Mouse (Mus musculus): Measurements from ENCODE around the gene Shroom3. TPM values are rescaled to one million over a fixed set of nuclear protein-coding genes. Genes with fewer than 3 reads are reported as not detected.

Shroom3 gene
- total RNA-seq, 2 experiments from 2014 or later: not detected

GRCm38 (mm10) chr5:92841474-92841873 is 158.2 kb downstream of the Shroom3 start:
- ATAC-seq (replicated peaks; ENCODE audit: poor library complexity, severe bottlenecking): no peak

GRCm38 (mm10) chr5:92842417-92842816 is 159.2 kb downstream of the Shroom3 start:
- no peak for ATAC-seq (replicated peaks; ENCODE audit: poor library complexity, severe bottlenecking)

- ATAC-seq (replicated peaks; ENCODE audit: poor library complexity, severe bottlenecking): no peak
Measured at GRCm38 (mm10) chr5:92842881-92843280, 159.6 kb downstream of the Shroom3 start.

- ATAC-seq (replicated peaks; ENCODE audit: poor library complexity, severe bottlenecking): no peak
Measured at GRCm38 (mm10) chr5:92843850-92844785, 160.9 kb downstream of the Shroom3 start.

GRCm38 (mm10) chr5:92849743-92850142 is 166.5 kb downstream of the Shroom3 start:
- no peak for ATAC-seq (replicated peaks; ENCODE audit: poor library complexity, severe bottlenecking)

GRCm38 (mm10) chr5:92850925-92851324 is 167.7 kb downstream of the Shroom3 start:
- ATAC-seq (replicated peaks; ENCODE audit: poor library complexity, severe bottlenecking): no peak

GRCm38 (mm10) chr5:92854983-92855382 is 171.7 kb downstream of the Shroom3 start:
- no peak for ATAC-seq (replicated peaks; ENCODE audit: poor library complexity, severe bottlenecking)

- no peak for ATAC-seq (replicated peaks; ENCODE audit: poor library complexity, severe bottlenecking)
Measured at GRCm38 (mm10) chr5:92856346-92856745, 173.1 kb downstream of the Shroom3 start.

GRCm38 (mm10) chr5:92857177-92857576 is 173.9 kb downstream of the Shroom3 start:
- no peak for ATAC-seq (replicated peaks; ENCODE audit: poor library complexity, severe bottlenecking)

GRCm38 (mm10) chr5:92858104-92858503 is 174.9 kb downstream of the Shroom3 start:
- no peak for ATAC-seq (replicated peaks; ENCODE audit: poor library complexity, severe bottlenecking)

- ATAC-seq (replicated peaks; ENCODE audit: poor library complexity, severe bottlenecking): no peak
Measured at GRCm38 (mm10) chr5:92858576-92858975, 175.3 kb downstream of the Shroom3 start.

- ATAC-seq (replicated peaks; ENCODE audit: poor library complexity, severe bottlenecking): no peak
Measured at GRCm38 (mm10) chr5:92861416-92862112, 178.3 kb downstream of the Shroom3 start.

- no peak for ATAC-seq (replicated peaks; ENCODE audit: poor library complexity, severe bottlenecking)
Measured at GRCm38 (mm10) chr5:92865090-92865489, 181.9 kb downstream of the Shroom3 start.

GRCm38 (mm10) chr5:92866546-92866945 is 183.3 kb downstream of the Shroom3 start:
- no peak for ATAC-seq (replicated peaks; ENCODE audit: poor library complexity, severe bottlenecking)

GRCm38 (mm10) chr5:92867253-92867652 is 184.0 kb downstream of the Shroom3 start:
- ATAC-seq (replicated peaks; ENCODE audit: poor library complexity, severe bottlenecking): no peak

GRCm38 (mm10) chr5:92868231-92868630 is 185.0 kb downstream of the Shroom3 start:
- no peak for ATAC-seq (replicated peaks; ENCODE audit: poor library complexity, severe bottlenecking)

- ATAC-seq (replicated peaks; ENCODE audit: poor library complexity, severe bottlenecking): no peak
Measured at GRCm38 (mm10) chr5:92871048-92871447, 187.8 kb downstream of the Shroom3 start.

- no peak for ATAC-seq (replicated peaks; ENCODE audit: poor library complexity, severe bottlenecking)
Measured at GRCm38 (mm10) chr5:92872182-92872581, 188.9 kb downstream of the Shroom3 start.

- ATAC-seq (replicated peaks; ENCODE audit: poor library complexity, severe bottlenecking): no peak
Measured at GRCm38 (mm10) chr5:92872991-92873390, 189.8 kb downstream of the Shroom3 start.

GRCm38 (mm10) chr5:92873518-92873917 is 190.3 kb downstream of the Shroom3 start:
- ATAC-seq (replicated peaks; ENCODE audit: poor library complexity, severe bottlenecking): no peak

GRCm38 (mm10) chr5:92875836-92876235 is 192.6 kb downstream of the Shroom3 start:
- no peak for ATAC-seq (replicated peaks; ENCODE audit: poor library complexity, severe bottlenecking)

Measured in granulocyte monocyte progenitor cell, adult 5-6 weeks (primary cell).